Mouse (Mus musculus) lung, embryonic 14.5 days (tissue): ENCODE measurements around the gene Rasl10a. TPM values are rescaled to one million over a fixed set of nuclear protein-coding genes. Genes with fewer than 3 reads are reported as not detected.
"Not testable (repeated sequence)": the region's sequence is repeated elsewhere in the genome, so short reads cannot be mapped to it uniquely, and the experiment has no call there.

Experiments used
- ATAC-seq: fragments of 200-750 bp; cut with Nextera tagmentation; 2 replicates; pipeline ENCODE4 v1.8.0; 2017; ENCODE audit warnings: mild to moderate bottlenecking, moderate TSS enrichment, moderate library complexity; ENCODE audit not compliant: insufficient read depth
- DNase-seq: peaks from one replicate; pipeline ENCODE4 v3.0.0-alpha.2; 2015
- H3K27ac ChIP-seq: fragments of 300-500 bp; sonication (generic); 2 replicates; pipeline ENCODE4 v1.5.1; 2014; ENCODE audit warnings: low read depth, mild to moderate bottlenecking, moderate library complexity
- H3K27me3 ChIP-seq: fragments of 300-500 bp; sonication (generic); 2 replicates; pipeline ENCODE4 v1.6.1; 2014; ENCODE audit warnings: low read length, control low read depth; ENCODE audit not compliant: insufficient read depth
- H3K36me3 ChIP-seq: fragments of 300-500 bp; sonication (generic); 2 replicates; pipeline ENCODE4 v1.6.1; 2014; ENCODE audit warnings: control low read depth; ENCODE audit not compliant: insufficient read depth
- H3K4me1 ChIP-seq: fragments of 300-500 bp; sonication (generic); 2 replicates; pipeline ENCODE4 v1.6.1; 2014; ENCODE audit warnings: antibody characterized with exemption, control low read depth; ENCODE audit not compliant: insufficient read depth
- H3K4me2 ChIP-seq: fragments of 300-500 bp; sonication (generic); 2 replicates; pipeline ENCODE4 v1.6.1; 2014; ENCODE audit warnings: mild to moderate bottlenecking
- H3K4me3 ChIP-seq: fragments of 300-500 bp; sonication (generic); 2 replicates; pipeline ENCODE4 v1.5.1; 2014; ENCODE audit warnings: low read depth, low read length
- H3K9ac ChIP-seq: fragments of 300-500 bp; sonication (generic); 2 replicates; pipeline ENCODE4 v1.6.1; 2014
- H3K9me3 ChIP-seq: fragments of 300-500 bp; sonication (generic); 2 replicates; pipeline ENCODE4 v1.6.1; 2016; ENCODE audit warnings: low read depth, low read length, control low read depth
- CTCF ChIP-seq: IDR thresholded peaks from 2 replicates; pipeline ENCODE4 v1.5.1; 2016; ENCODE audit warnings: antibody characterized with exemption, low read depth
- WGBS: fragments of 180-500 bp; shearing (Covaris S2); extraction: QIAGEN DNeasy Blood & Tissue Kit; methylation state at CpG from one replicate; pipeline ENCODE4 v1.1.7; 2014; 5-methylcytosine and 5-hydroxymethylcytosine counted together
- polyA plus RNA-seq: library from polyadenylated mRNA; unstranded; fragments of >200 nt; fragmentation: Nextera tagmentation; extraction: Ambion mirVana; gene quantifications from 2 replicates; pipeline ENCODE4 v1.2.1, GENCODE M21; 2014

Gene Rasl10a
- polyA plus RNA-seq, 1 experiment from 2014 or later, result 0.75 TPM

- Histone ChIP-seq H3K9me3 (no peaks in the 10 kb centered on the region), H3K9ac (peak within 1 kb of the TSS; percentile 73), H3K4me3 (peak within 1 kb of the TSS; percentile 69), H3K27ac (peak within 1 kb of the TSS; percentile 38; the same call in 1 of the 2 replicates), H3K27me3 (peaks cover 41% of the 10 kb centered on the region), H3K36me3 (peaks cover 31% of the 10 kb centered on the region), H3K4me2 (peak within 1 kb of the TSS; percentile 98), H3K4me1 (peaks cover 13% of the 10 kb centered on the region; the same call in 1 of the 2 replicates)
- DNase-seq (peak; percentile 96), ATAC-seq (peak; percentile 84)
- peak; percentile 70 for TF ChIP-seq CTCF
- WGBS, result under 1% methylated on average over 50 of the region's 50 CpGs
Measured at GRCm38 (mm10) chr11:5065056-5065821, 7.3 kb downstream of the Rasl10a start, which contains the start of gene Gas2l1. Gas2l1 (minus strand) TSS chr11:5065327.

GRCm38 (mm10) chr11:5067063-5067462 is 9.1 kb downstream of the Rasl10a start:
- DNase-seq, result no peak

GRCm38 (mm10) chr11:5068126-5068971 is 10.4 kb downstream of the Rasl10a start:
- WGBS, result 76% methylated on average over 9 of the region's 9 CpGs
- H3K9ac ChIP-seq, result no peak overlapping the region
- ATAC-seq, result no peak

More at GRCm38 (mm10) chr11:5067063-5067462, 9.1 kb downstream of the Rasl10a start:
- H3K9ac ChIP-seq, result no peak overlapping the region
- no peak for TF ChIP-seq CTCF
- H3K4me2 ChIP-seq, result no peak overlapping the region
- peaks cover 42% of the 10 kb centered on the region for H3K36me3 ChIP-seq
- no peak overlapping the region for H3K4me3 ChIP-seq
- no peaks in the 10 kb centered on the region for H3K9me3 ChIP-seq
- peaks cover 4% of the 10 kb centered on the region; the same call in 1 of the 2 replicates for H3K4me1 ChIP-seq
- ATAC-seq, result no peak
- H3K27me3 ChIP-seq, result peaks cover 23% of the 10 kb centered on the region
- no peak overlapping the region for H3K27ac ChIP-seq

GRCm38 (mm10) chr11:5074882-5075281 is 17.0 kb downstream of the Rasl10a start:
- Histone ChIP-seq H3K9ac (no peak overlapping the region), H3K36me3 (peaks cover 87% of the 10 kb centered on the region), H3K4me2 (no peak overlapping the region), H3K27me3 (no peaks in the 10 kb centered on the region), H3K4me1 (no peaks in the 10 kb centered on the region), H3K4me3 (no peak overlapping the region), H3K9me3 (no peaks in the 10 kb centered on the region), H3K27ac (no peak overlapping the region)
- 68% methylated on average over 4 of the region's 4 CpGs for WGBS
- ATAC-seq (peak; percentile 48; the same call in 1 of the 2 replicates), DNase-seq (peak; percentile 76)
- peak; percentile 61 for TF ChIP-seq CTCF

More at GRCm38 (mm10) chr11:5068126-5068971, 10.4 kb downstream of the Rasl10a start:
- Histone ChIP-seq H3K9me3 (no peaks in the 10 kb centered on the region), H3K4me1 (peaks cover 2% of the 10 kb centered on the region; the same call in 1 of the 2 replicates), H3K27me3 (peaks cover 10% of the 10 kb centered on the region), H3K4me3 (no peak overlapping the region), H3K36me3 (peaks cover 54% of the 10 kb centered on the region), H3K4me2 (no peak overlapping the region), H3K27ac (no peak overlapping the region)
- no peak for DNase-seq
- no peak for TF ChIP-seq CTCF

- ATAC-seq (no peak), DNase-seq (no peak)
- no peak overlapping the region for H3K4me3 ChIP-seq
- H3K27me3 ChIP-seq, result no peaks in the 10 kb centered on the region
- H3K9ac ChIP-seq, result no peak overlapping the region
- no peaks in the 10 kb centered on the region for H3K9me3 ChIP-seq
- 0 out of 2 replicates have a peak, but pooled peaks have one; percentile 3 for TF ChIP-seq CTCF
- H3K4me1 ChIP-seq, result no peaks in the 10 kb centered on the region
- H3K36me3 ChIP-seq, result peaks cover 87% of the 10 kb centered on the region
- H3K27ac ChIP-seq, result no peak overlapping the region
- no peak overlapping the region for H3K4me2 ChIP-seq
Measured at GRCm38 (mm10) chr11:5075760-5076159, 17.8 kb downstream of the Rasl10a start.

- not testable (repeated sequence) for DNase-seq, H3K4me1 ChIP-seq, H3K9ac ChIP-seq, H3K4me2 ChIP-seq, H3K9me3 ChIP-seq, H3K27me3 ChIP-seq, H3K27ac ChIP-seq, ATAC-seq, H3K4me3 ChIP-seq
- 89% methylated on average over 3 of the region's 5 CpGs for WGBS
- H3K36me3 ChIP-seq, result peaks cover 84% of the 10 kb centered on the region
Measured at GRCm38 (mm10) chr11:5076843-5077242, 18.9 kb downstream of the Rasl10a start.

- DNase-seq (no peak), ATAC-seq (no peak)
- H3K27ac ChIP-seq, result no peak overlapping the region
- no peaks in the 10 kb centered on the region for H3K4me1 ChIP-seq
- no peak for TF ChIP-seq CTCF
- no peak overlapping the region for H3K4me3 ChIP-seq
- no peak overlapping the region for H3K4me2 ChIP-seq
- H3K9me3 ChIP-seq, result no peaks in the 10 kb centered on the region
- H3K9ac ChIP-seq, result no peak overlapping the region
- H3K36me3 ChIP-seq, result peaks cover 90% of the 10 kb centered on the region
- WGBS, result 94% methylated on average over 1 of the region's 1 CpGs
- no peaks in the 10 kb centered on the region for H3K27me3 ChIP-seq
Measured at GRCm38 (mm10) chr11:5089147-5089546, 31.2 kb downstream of the Rasl10a start.
